Mouse (Mus musculus): ENCODE data around the gene Slc35c2. TPM values are rescaled to one million over a fixed set of nuclear protein-coding genes. Genes with fewer than 3 reads are reported as not detected.

Slc35c2 gene
- polyA plus RNA-seq, 1 experiment from 2014 or later: 53.0 TPM

GRCm38 (mm10) chr2:165325521-165326303 lies 38.0 kb upstream of the Slc35c2 start:
- Histone ChIP-seq H3K9ac (ENCODE audit: low read depth, low read length) (peak overlapping the region; percentile 88), H3K9me3 (ENCODE audit: control insufficient read depth, low read length) (no peaks in the 10 kb centered on the region)
- DNase-seq (ENCODE audit: low spot score): no peak

GRCm38 (mm10) chr2:165323928-165324327 lies 36.3 kb upstream of the Slc35c2 start:
- no peak overlapping the region for H3K4me3 ChIP-seq (ENCODE audit: low read depth, low read length)
- H3K27me3 ChIP-seq (replicated peaks; ENCODE audit: control insufficient read depth, insufficient read depth, low read length): no peaks in the 10 kb centered on the region
- no peak overlapping the region for H3K4me2 ChIP-seq
- ATAC-seq (replicated peaks; ENCODE audit: low FRiP score) (no peak), DNase-seq (ENCODE audit: low spot score) (no peak)
- H3K9ac ChIP-seq (ENCODE audit: low read depth, low read length): no peak overlapping the region
- WGBS: 79% methylated on average over 5 of the region's 5 CpGs
- H3K27ac ChIP-seq (ENCODE audit: low read depth, low read length): no peak overlapping the region
- peaks cover 57% of the 10 kb centered on the region for H3K4me1 ChIP-seq (replicated peaks; ENCODE audit: control insufficient read depth, insufficient read depth, low read length)
- no peaks in the 10 kb centered on the region for H3K36me3 ChIP-seq (ENCODE audit: control insufficient read depth, insufficient read depth, low read length)
- H3K9me3 ChIP-seq (ENCODE audit: control insufficient read depth, low read length): no peaks in the 10 kb centered on the region

More at GRCm38 (mm10) chr2:165325521-165326303, 38.0 kb upstream of the Slc35c2 start:
- WGBS: 3% methylated on average over 30 of the region's 30 CpGs
- ATAC-seq (replicated peaks; ENCODE audit: low FRiP score): peak; percentile 14
- peak overlapping the region; percentile 87 for H3K4me3 ChIP-seq (ENCODE audit: low read depth, low read length)
- H3K4me1 ChIP-seq (replicated peaks; ENCODE audit: control insufficient read depth, insufficient read depth, low read length): peaks cover 53% of the 10 kb centered on the region
- H3K4me2 ChIP-seq: peak overlapping the region; percentile 93
- no peaks in the 10 kb centered on the region for H3K36me3 ChIP-seq (ENCODE audit: control insufficient read depth, insufficient read depth, low read length)
- peak overlapping the region; percentile 13; the same call in 1 of the 2 replicates for H3K27ac ChIP-seq (ENCODE audit: low read depth, low read length)
- H3K27me3 ChIP-seq (replicated peaks; ENCODE audit: control insufficient read depth, insufficient read depth, low read length): no peaks in the 10 kb centered on the region

GRCm38 (mm10) chr2:165323484-165323883 lies 35.8 kb upstream of the Slc35c2 start:
- ATAC-seq (replicated peaks; ENCODE audit: low FRiP score) (no peak), DNase-seq (ENCODE audit: low spot score) (no peak)
- H3K9me3 ChIP-seq (ENCODE audit: control insufficient read depth, low read length): no peaks in the 10 kb centered on the region
- no peaks in the 10 kb centered on the region for H3K36me3 ChIP-seq (ENCODE audit: control insufficient read depth, insufficient read depth, low read length)
- H3K9ac ChIP-seq (ENCODE audit: low read depth, low read length): no peak overlapping the region
- no peak overlapping the region for H3K4me2 ChIP-seq
- 69% methylated on average over 5 of the region's 5 CpGs for WGBS
- no peak overlapping the region for H3K4me3 ChIP-seq (ENCODE audit: low read depth, low read length)
- no peak overlapping the region for H3K27ac ChIP-seq (ENCODE audit: low read depth, low read length)
- peaks cover 61% of the 10 kb centered on the region for H3K4me1 ChIP-seq (replicated peaks; ENCODE audit: control insufficient read depth, insufficient read depth, low read length)
- H3K27me3 ChIP-seq (replicated peaks; ENCODE audit: control insufficient read depth, insufficient read depth, low read length): no peaks in the 10 kb centered on the region

GRCm38 (mm10) chr2:165321981-165322735 lies 34.5 kb upstream of the Slc35c2 start:
- peaks cover 67% of the 10 kb centered on the region for H3K4me1 ChIP-seq (replicated peaks; ENCODE audit: control insufficient read depth, insufficient read depth, low read length)
- H3K27me3 ChIP-seq (replicated peaks; ENCODE audit: control insufficient read depth, insufficient read depth, low read length): no peaks in the 10 kb centered on the region
- no peak overlapping the region for H3K4me3 ChIP-seq (ENCODE audit: low read depth, low read length)
- no peaks in the 10 kb centered on the region for H3K36me3 ChIP-seq (ENCODE audit: control insufficient read depth, insufficient read depth, low read length)
- H3K9ac ChIP-seq (ENCODE audit: low read depth, low read length): no peak overlapping the region
- DNase-seq (ENCODE audit: low spot score) (no peak), ATAC-seq (replicated peaks; ENCODE audit: low FRiP score) (no peak)
- no peak overlapping the region for H3K27ac ChIP-seq (ENCODE audit: low read depth, low read length)
- 70% methylated on average over 22 of the region's 22 CpGs for WGBS
- peak overlapping the region; percentile 16 for H3K4me2 ChIP-seq
- no peaks in the 10 kb centered on the region for H3K9me3 ChIP-seq (ENCODE audit: control insufficient read depth, low read length)

GRCm38 (mm10) chr2:165321381-165321888 lies 33.8 kb upstream of the Slc35c2 start:
- H3K27me3 ChIP-seq (replicated peaks; ENCODE audit: control insufficient read depth, insufficient read depth, low read length): no peaks in the 10 kb centered on the region
- no peaks in the 10 kb centered on the region for H3K9me3 ChIP-seq (ENCODE audit: control insufficient read depth, low read length)
- peaks cover 71% of the 10 kb centered on the region for H3K4me1 ChIP-seq (replicated peaks; ENCODE audit: control insufficient read depth, insufficient read depth, low read length)
- H3K36me3 ChIP-seq (ENCODE audit: control insufficient read depth, insufficient read depth, low read length): no peaks in the 10 kb centered on the region
- WGBS: 68% methylated on average over 8 of the region's 8 CpGs
- peak overlapping the region; percentile 16 for H3K4me2 ChIP-seq
- H3K27ac ChIP-seq (ENCODE audit: low read depth, low read length): 0 out of 2 replicates have a peak overlapping the region, but pooled peaks have one; percentile 11
- H3K4me3 ChIP-seq (ENCODE audit: low read depth, low read length): no peak overlapping the region
- H3K9ac ChIP-seq (ENCODE audit: low read depth, low read length): no peak overlapping the region
- ATAC-seq (replicated peaks; ENCODE audit: low FRiP score): no peak
- DNase-seq (ENCODE audit: low spot score): no peak

- WGBS: 52% methylated on average over 12 of the region's 12 CpGs
- peaks cover 74% of the 10 kb centered on the region for H3K4me1 ChIP-seq (replicated peaks; ENCODE audit: control insufficient read depth, insufficient read depth, low read length)
- H3K9ac ChIP-seq (ENCODE audit: low read depth, low read length): no peak overlapping the region
- 0 out of 2 replicates have a peak, but pooled peaks cover under 1% of the 10 kb centered on the region for H3K36me3 ChIP-seq (ENCODE audit: control insufficient read depth, insufficient read depth, low read length)
- H3K9me3 ChIP-seq (ENCODE audit: control insufficient read depth, low read length): no peaks in the 10 kb centered on the region
- no peak for DNase-seq (ENCODE audit: low spot score)
- no peak for ATAC-seq (replicated peaks; ENCODE audit: low FRiP score)
- H3K4me3 ChIP-seq (ENCODE audit: low read depth, low read length): no peak overlapping the region
- H3K4me2 ChIP-seq: peak overlapping the region; percentile 23
- no peaks in the 10 kb centered on the region for H3K27me3 ChIP-seq (replicated peaks; ENCODE audit: control insufficient read depth, insufficient read depth, low read length)
- no peak overlapping the region; the same call in 1 of the 2 replicates for H3K27ac ChIP-seq (ENCODE audit: low read depth, low read length)
Measured at GRCm38 (mm10) chr2:165320531-165321150, 33.0 kb upstream of the Slc35c2 start.

GRCm38 (mm10) chr2:165319503-165319902 lies 31.8 kb upstream of the Slc35c2 start:
- no peak overlapping the region for H3K4me3 ChIP-seq (ENCODE audit: low read depth, low read length)
- no peaks in the 10 kb centered on the region for H3K27me3 ChIP-seq (replicated peaks; ENCODE audit: control insufficient read depth, insufficient read depth, low read length)
- H3K4me2 ChIP-seq: no peak overlapping the region; the same call in 1 of the 2 replicates
- no peaks in the 10 kb centered on the region for H3K9me3 ChIP-seq (ENCODE audit: control insufficient read depth, low read length)
- DNase-seq (ENCODE audit: low spot score) (no peak), ATAC-seq (replicated peaks; ENCODE audit: low FRiP score) (no peak)
- H3K4me1 ChIP-seq (replicated peaks; ENCODE audit: control insufficient read depth, insufficient read depth, low read length): peaks cover 63% of the 10 kb centered on the region
- 0 out of 2 replicates have a peak, but pooled peaks cover 4% of the 10 kb centered on the region for H3K36me3 ChIP-seq (ENCODE audit: control insufficient read depth, insufficient read depth, low read length)
- no peak overlapping the region for H3K27ac ChIP-seq (ENCODE audit: low read depth, low read length)
- 37% methylated on average over 4 of the region's 4 CpGs for WGBS
- H3K9ac ChIP-seq (ENCODE audit: low read depth, low read length): no peak overlapping the region

GRCm38 (mm10) chr2:165318941-165319340 lies 31.3 kb upstream of the Slc35c2 start:
- Histone ChIP-seq H3K27me3 (replicated peaks; ENCODE audit: control insufficient read depth, insufficient read depth, low read length) (no peaks in the 10 kb centered on the region), H3K4me1 (replicated peaks; ENCODE audit: control insufficient read depth, insufficient read depth, low read length) (peaks cover 61% of the 10 kb centered on the region), H3K4me2 (no peak overlapping the region; the same call in none of the 2 replicates), H3K36me3 (ENCODE audit: control insufficient read depth, insufficient read depth, low read length) (0 out of 2 replicates have a peak, but pooled peaks cover 8% of the 10 kb centered on the region), H3K9ac (ENCODE audit: low read depth, low read length) (no peak overlapping the region), H3K4me3 (ENCODE audit: low read depth, low read length) (no peak overlapping the region), H3K9me3 (ENCODE audit: control insufficient read depth, low read length) (no peaks in the 10 kb centered on the region), H3K27ac (ENCODE audit: low read depth, low read length) (no peak overlapping the region)
- 76% methylated on average over 7 of the region's 7 CpGs for WGBS
- DNase-seq (ENCODE audit: low spot score) (no peak), ATAC-seq (replicated peaks; ENCODE audit: low FRiP score) (no peak)
